Mouse (Mus musculus): ENCODE measurements around the gene Ltbr. TPM values are rescaled to one million over a fixed set of nuclear protein-coding genes. Genes with fewer than 3 reads are reported as not detected.

The Ltbr gene
- polyA plus RNA-seq, 1 experiment, result 83.0 TPM

- Histone ChIP-seq H3K79me3 (ENCODE audit: low read depth) (no peaks in the 10 kb centered on the region), H3K79me2 (ENCODE audit: control insufficient read depth, insufficient read depth) (no peaks in the 10 kb centered on the region), H3K4me3 (ENCODE audit: insufficient read depth, poor library complexity, severe bottlenecking) (no peak overlapping the region), H3K27me3 (ENCODE audit: control insufficient read depth, insufficient read depth, insufficient read length) (no peaks in the 10 kb centered on the region), H3ac (ENCODE audit: control insufficient read depth, insufficient read length, low read depth) (no peak overlapping the region), H3K36me3 (ENCODE audit: control insufficient read depth, insufficient read depth) (no peaks in the 10 kb centered on the region)
- no peak for TF ChIP-seq MYOG (IDR thresholded peaks at IDR 0.05; ENCODE audit: control insufficient read depth, extremely low read depth, insufficient read length)
Measured at GRCm38 (mm10) chr6:125265239-125265638, 48.4 kb downstream of the Ltbr start.

GRCm38 (mm10) chr6:125264219-125264618 is 49.5 kb downstream of the Ltbr start:
- Histone ChIP-seq H3K27me3 (ENCODE audit: control insufficient read depth, insufficient read depth, insufficient read length) (no peaks in the 10 kb centered on the region), H3K36me3 (ENCODE audit: control insufficient read depth, insufficient read depth) (no peaks in the 10 kb centered on the region), H3ac (ENCODE audit: control insufficient read depth, insufficient read length, low read depth) (no peak overlapping the region), H3K79me2 (ENCODE audit: control insufficient read depth, insufficient read depth) (no peaks in the 10 kb centered on the region), H3K79me3 (ENCODE audit: low read depth) (no peaks in the 10 kb centered on the region), H3K4me3 (ENCODE audit: insufficient read depth, poor library complexity, severe bottlenecking) (no peak overlapping the region)
- TF ChIP-seq USF1 (IDR thresholded peaks at IDR 0.05; ENCODE audit: low read depth) (no peak), CEBPB (IDR thresholded peaks at IDR 0.05; ENCODE audit: low read depth) (no peak), MAX (IDR thresholded peaks at IDR 0.05) (no peak), FOSL1 (IDR thresholded peaks at IDR 0.05; ENCODE audit: insufficient read depth, low read length, poor library complexity, severe bottlenecking) (no peak), MYOG (IDR thresholded peaks at IDR 0.05; ENCODE audit: control insufficient read depth, extremely low read depth, insufficient read length) (no peak), MYOD1 (IDR thresholded peaks at IDR 0.05; ENCODE audit: control insufficient read depth, insufficient read length, low read depth) (no peak), CTCF (IDR thresholded peaks at IDR 0.05; ENCODE audit: control insufficient read depth, insufficient read depth, insufficient read length) (no peak)

- H3K27me3 ChIP-seq (ENCODE audit: control insufficient read depth, insufficient read depth, insufficient read length), result no peaks in the 10 kb centered on the region
- H3K36me3 ChIP-seq (ENCODE audit: control insufficient read depth, insufficient read depth), result no peaks in the 10 kb centered on the region
- no peaks in the 10 kb centered on the region for H3K79me2 ChIP-seq (ENCODE audit: control insufficient read depth, insufficient read depth)
- no peak overlapping the region for H3K4me3 ChIP-seq (ENCODE audit: insufficient read depth, poor library complexity, severe bottlenecking)
- H3ac ChIP-seq (ENCODE audit: control insufficient read depth, insufficient read length, low read depth), result no peak overlapping the region
- TF ChIP-seq CEBPB (IDR thresholded peaks at IDR 0.05; ENCODE audit: low read depth) (no peak), MYOD1 (IDR thresholded peaks at IDR 0.05; ENCODE audit: control insufficient read depth, insufficient read length, low read depth) (no peak), MAX (IDR thresholded peaks at IDR 0.05) (no peak), USF1 (IDR thresholded peaks at IDR 0.05; ENCODE audit: low read depth) (no peak), FOSL1 (IDR thresholded peaks at IDR 0.05; ENCODE audit: insufficient read depth, low read length, poor library complexity, severe bottlenecking) (no peak), MYOG (IDR thresholded peaks at IDR 0.05; ENCODE audit: control insufficient read depth, extremely low read depth, insufficient read length) (no peak), CTCF (IDR thresholded peaks at IDR 0.05; ENCODE audit: control insufficient read depth, insufficient read depth, insufficient read length) (no peak)
- no peaks in the 10 kb centered on the region for H3K79me3 ChIP-seq (ENCODE audit: low read depth)
Measured at GRCm38 (mm10) chr6:125260006-125260555, 53.6 kb downstream of the Ltbr start.

Other genes starting within 250 kb of the Ltbr start
- gene Lpar5, start 246.0 kb downstream of the Ltbr start, polyA plus RNA-seq (2012; fragmentation: generic; extraction: Trizol), result not detected
- gene Chd4, start 217.9 kb downstream of the Ltbr start, polyA plus RNA-seq (2012; fragmentation: generic; extraction: Trizol), result 99.7 TPM
- gene Nop2, start 182.0 kb downstream of the Ltbr start, polyA plus RNA-seq (2012; fragmentation: generic; extraction: Trizol), result 132 TPM
- 18.4 TPM for gene Iffo1, start 168.6 kb downstream of the Ltbr start, polyA plus RNA-seq (2012; fragmentation: generic; extraction: Trizol)
- 7,334 TPM for gene Gapdh, start 147.4 kb downstream of the Ltbr start, polyA plus RNA-seq (2012; fragmentation: generic; extraction: Trizol)
- 78.7 TPM for gene Ncapd2, start 122.2 kb downstream of the Ltbr start, polyA plus RNA-seq (2012; fragmentation: generic; extraction: Trizol)
- gene Mrpl51, start 122.1 kb downstream of the Ltbr start, polyA plus RNA-seq (2012; fragmentation: generic; extraction: Trizol), result 147 TPM
- 0.69 TPM for gene Vamp1, start 98.3 kb downstream of the Ltbr start, polyA plus RNA-seq (2012; fragmentation: generic; extraction: Trizol)
- 2.3 TPM for gene Tapbpl, start 82.0 kb downstream of the Ltbr start, polyA plus RNA-seq (2012; fragmentation: generic; extraction: Trizol)
- 0.07 TPM for gene Cd27, start 76.9 kb downstream of the Ltbr start, polyA plus RNA-seq (2012; fragmentation: generic; extraction: Trizol)
- gene Tuba3a, start 27.8 kb downstream of the Ltbr start, polyA plus RNA-seq (2012; fragmentation: generic; extraction: Trizol), result 0.05 TPM
- 0.16 TPM for gene Scnn1a, start 6.8 kb upstream of the Ltbr start, polyA plus RNA-seq (2012; fragmentation: generic; extraction: Trizol)
- gene Tnfrsf1a, start 35.5 kb upstream of the Ltbr start, polyA plus RNA-seq (2012; fragmentation: generic; extraction: Trizol), result 65.4 TPM
- gene Plekhg6, start 66.9 kb upstream of the Ltbr start, polyA plus RNA-seq (2012; fragmentation: generic; extraction: Trizol), result 0.09 TPM
- 236 TPM for gene Cd9, start 180.9 kb upstream of the Ltbr start, polyA plus RNA-seq (2012; fragmentation: generic; extraction: Trizol)
- 0.04 TPM for gene Vwf, start 232.9 kb upstream of the Ltbr start, polyA plus RNA-seq (2012; fragmentation: generic; extraction: Trizol)